Mouse (Mus musculus) bone marrow macrophage, adult 2 months (primary cell): Measurements from ENCODE around the gene Lrrc41.

Source experiments
- CTCF ChIP-seq: IDR thresholded peaks from 2 replicates; pipeline ENCODE4 v1.5.1; 2012; ENCODE audit warnings: low read depth, mild to moderate bottlenecking, low read length, moderate library complexity
- POLR2A ChIP-seq: IDR thresholded peaks from 2 replicates; pipeline ENCODE4 v1.6.1; 2012; ENCODE audit warnings: mild to moderate bottlenecking, low read depth, low read length, borderline replicate concordance

- TF ChIP-seq CTCF (no peak), POLR2A (no peak)
Measured at GRCm38 (mm10) chr4:116046604-116047003, 28.5 kb upstream of the Lrrc41 start.
